Mouse (Mus musculus): ENCODE results near the gene Taf12.
A peak's percentile ranks its signal among the peaks of the same experiment; 100 is the strongest.

Gene Taf12

GRCm38 (mm10) chr4:132315711-132316110 lies 41.5 kb downstream of the Taf12 start:
- no peak for DNase-seq

GRCm38 (mm10) chr4:132326481-132326880 lies 52.3 kb downstream of the Taf12 start:
- no peak for DNase-seq

GRCm38 (mm10) chr4:132328391-132328982 lies 54.3 kb downstream of the Taf12 start:
- DNase-seq = no peak

- peak; percentile 92 for DNase-seq
These were observed 55.1 kb downstream of the Taf12 start, which contains the start of gene Trnau1ap for GRCm38 (mm10) chr4:132329115-132329834. Gene Trnau1ap (minus strand): TSS chr4:132329538.

GRCm38 (mm10) chr4:132329835-132330354 lies 55.7 kb downstream of the Taf12 start:
- no peak for DNase-seq

- no peak for DNase-seq
These were observed 57.8 kb downstream of the Taf12 start for GRCm38 (mm10) chr4:132331960-132332359.

GRCm38 (mm10) chr4:132332880-132333279 lies 58.7 kb downstream of the Taf12 start:
- no peak for DNase-seq

- no peak for DNase-seq
These were observed 64.8 kb downstream of the Taf12 start for GRCm38 (mm10) chr4:132338943-132339342.

GRCm38 (mm10) chr4:132341451-132341850 lies 67.3 kb downstream of the Taf12 start:
- no peak for DNase-seq

- DNase-seq = no peak
These were observed 70.4 kb downstream of the Taf12 start for GRCm38 (mm10) chr4:132344403-132345134.

Measured in lung, postnatal 14 days (tissue).